Mouse (Mus musculus) left cerebral cortex, postnatal 4 days (tissue): ENCODE measurements around the gene Tmem60. TPM values are rescaled to one million over a fixed set of nuclear protein-coding genes. Genes with fewer than 3 reads are reported as not detected.
A peak's percentile ranks its signal among the peaks of the same experiment; 100 is the strongest.

ENCODE experiments used
- DNase-seq: peaks from one replicate; pipeline ENCODE4 v3.0.0-alpha.2; 2022
- intact Hi-C: fragments of 180-260 bp; cut with DNase I; formaldehyde crosslinking; loops from one replicate; pipeline ENCODE4 v1.15.1; 2025
- total RNA-seq, 2 experiments: library from RNA; stranded (reverse); gene quantifications; 2 replicates each; pipeline ENCODE4 v1.2.3; 2021

Tmem60 gene
- total RNA-seq, 2 experiments from 2014 or later, result 19.7 to 23.7 TPM

DNA sequence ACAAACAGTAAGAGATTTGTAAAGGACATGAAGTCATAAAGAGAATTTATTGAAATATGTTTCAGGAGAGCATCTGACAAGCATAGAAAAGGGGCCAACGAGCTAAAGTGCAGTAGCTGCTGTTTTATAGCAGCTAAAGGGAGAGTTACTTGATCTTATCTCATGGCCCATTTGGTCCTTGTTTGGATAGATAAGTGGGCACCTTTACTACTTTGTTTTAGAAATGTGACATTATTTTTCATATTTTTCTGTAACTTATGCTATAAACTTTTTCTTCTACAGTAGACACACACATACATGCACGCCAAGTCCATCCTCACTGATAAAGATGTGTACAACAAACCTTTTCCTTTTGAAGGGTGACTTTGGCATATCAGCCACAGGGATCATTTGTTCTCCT, 23.4 kb downstream of the Tmem60 start:
- intact Hi-C loops, result no loop called here
- DNase-seq, result no peak

- intact Hi-C loops, result no loop called here
- DNase-seq, result no peak
These were observed 24.2 kb downstream of the Tmem60 start for GRCm38 (mm10) chr5:20906191-20906590.

- DNase-seq, result no peak
- intact Hi-C loops, result no loop called here
These were observed 29.8 kb downstream of the Tmem60 start for GRCm38 (mm10) chr5:20911741-20912140.

DNA sequence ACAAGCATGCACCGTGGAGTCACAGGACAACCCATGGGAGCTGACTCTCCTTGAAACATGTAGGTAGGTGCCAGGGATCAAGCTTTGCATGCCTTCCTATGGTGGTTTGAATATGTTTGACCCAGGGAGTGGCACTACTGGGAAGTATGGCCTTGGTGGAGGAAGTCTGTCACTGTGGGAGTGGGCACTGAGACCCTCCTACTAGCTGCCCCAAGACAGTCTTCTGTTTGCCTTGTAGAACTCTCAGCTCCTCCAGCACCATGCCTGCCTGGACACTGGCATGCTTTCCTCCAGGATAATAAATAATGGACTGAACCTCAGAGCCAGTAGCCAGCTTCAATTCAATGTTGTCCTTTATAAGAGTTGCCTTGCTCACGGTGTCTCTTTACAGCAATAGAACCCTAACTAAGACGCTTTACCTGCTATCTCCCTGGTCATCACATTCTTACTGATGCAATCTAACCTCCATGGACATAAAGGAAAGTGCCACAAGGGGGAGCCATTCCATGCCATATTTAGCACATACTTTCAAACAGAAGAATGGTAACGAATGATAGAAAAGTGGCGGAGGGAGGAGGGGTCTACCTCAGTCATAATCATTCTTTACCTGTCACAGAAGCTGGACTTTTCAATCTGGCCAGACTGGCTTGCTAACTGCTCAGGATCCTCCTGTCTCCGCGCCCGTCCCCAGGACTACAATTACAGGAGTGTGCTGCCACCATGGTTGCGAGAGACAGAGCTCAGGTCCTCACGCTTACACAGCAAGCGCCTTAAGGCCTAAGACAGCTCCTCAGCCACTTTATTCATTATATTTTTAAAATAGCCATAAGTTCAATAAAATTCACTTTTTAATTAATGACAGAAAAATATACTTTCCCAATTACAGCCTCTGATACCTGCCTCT, 31.6 kb downstream of the Tmem60 start:
- peak; percentile 69 for DNase-seq
- intact Hi-C loops, result no loop called here

DNA sequence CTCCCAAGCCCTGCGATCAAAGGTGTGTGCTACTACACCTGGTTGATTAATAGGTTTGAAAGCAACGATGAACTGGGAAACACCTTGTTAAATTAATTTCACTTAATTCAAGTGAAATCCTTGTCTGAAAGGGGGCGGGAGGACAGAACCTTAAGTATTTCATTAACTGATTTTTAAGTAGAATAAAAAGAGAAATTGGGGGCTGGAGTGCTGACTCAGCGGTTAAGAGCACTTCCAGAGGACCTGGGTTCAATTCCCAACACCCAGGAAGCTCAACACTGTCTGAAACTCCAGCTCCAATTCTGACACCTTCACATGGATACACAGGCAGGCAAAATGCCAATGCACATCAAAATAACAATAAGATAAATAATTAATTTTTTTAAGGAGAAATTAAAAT, 37.0 kb downstream of the Tmem60 start:
- intact Hi-C loops, result no loop called here
- DNase-seq, result no peak

DNA sequence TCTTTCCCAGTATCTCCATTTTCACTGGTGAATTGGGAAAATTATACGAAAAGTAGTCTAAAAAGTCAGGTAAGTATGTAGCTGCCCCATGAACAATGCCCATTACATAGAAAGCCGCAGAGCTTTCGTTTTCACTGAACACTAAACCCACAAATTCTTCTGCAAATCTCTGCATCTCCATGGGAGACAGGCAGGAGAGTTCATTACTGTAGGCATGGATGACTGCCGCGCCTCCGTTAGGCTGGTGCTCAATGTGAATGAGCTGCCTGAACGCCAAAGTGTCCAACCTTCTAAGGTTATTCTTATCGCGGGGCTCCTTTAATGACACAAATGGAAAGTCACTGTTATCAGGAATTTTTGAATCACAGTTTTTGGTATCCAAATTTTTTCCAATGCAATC, 37.6 kb downstream of the Tmem60 start:
- no peak for DNase-seq
- intact Hi-C loops, result no loop called here

- DNase-seq, result no peak
- intact Hi-C loops, result no loop called here
These were observed 42.6 kb downstream of the Tmem60 start for GRCm38 (mm10) chr5:20924608-20925007.

DNA sequence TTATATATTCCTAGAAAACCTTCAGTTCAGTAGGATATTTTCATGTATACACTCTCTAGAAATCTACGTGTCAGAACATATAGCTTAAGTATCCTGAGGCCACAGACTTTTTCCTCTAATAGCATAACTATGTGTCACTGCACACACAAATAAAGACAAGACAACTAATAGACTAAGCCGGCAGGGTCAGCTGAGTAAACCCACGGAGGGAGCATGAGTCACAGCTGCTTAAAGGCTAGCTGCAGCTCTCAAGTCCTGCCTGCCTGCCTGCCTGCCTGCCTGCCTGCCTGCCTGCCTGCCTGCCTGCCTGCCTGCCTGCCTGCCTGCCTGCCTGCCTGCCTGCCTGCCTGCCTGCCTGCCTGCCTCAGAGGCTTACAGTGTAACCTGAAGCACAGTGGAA, 43.5 kb downstream of the Tmem60 start:
- intact Hi-C loops, result no loop called here
- no peak for DNase-seq

GRCm38 (mm10) chr5:20929669-20930151, 47.7 kb downstream of the Tmem60 start:
- DNase-seq, result no peak
- intact Hi-C loops, result no loop called here

DNA sequence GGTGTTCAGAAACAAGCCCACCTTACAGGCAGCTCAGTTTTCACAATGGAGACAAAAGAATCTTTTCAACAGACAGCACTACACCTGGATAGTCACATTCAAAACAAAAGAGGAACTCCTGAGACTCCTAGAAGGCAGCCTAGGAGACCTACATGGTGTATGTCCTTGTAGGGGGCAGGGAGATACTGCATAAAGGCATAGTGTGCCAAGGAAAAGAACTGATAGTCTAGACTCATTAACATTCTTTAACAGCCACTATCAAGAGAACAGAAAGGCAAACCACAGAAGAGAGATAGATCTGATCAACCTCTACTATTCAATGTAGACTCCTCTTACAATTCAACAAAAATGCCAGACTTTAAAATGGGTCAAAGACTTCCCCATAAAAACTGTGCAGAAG, 48.4 kb downstream of the Tmem60 start:
- DNase-seq, result no peak
- intact Hi-C loops, result no loop called here

DNA sequence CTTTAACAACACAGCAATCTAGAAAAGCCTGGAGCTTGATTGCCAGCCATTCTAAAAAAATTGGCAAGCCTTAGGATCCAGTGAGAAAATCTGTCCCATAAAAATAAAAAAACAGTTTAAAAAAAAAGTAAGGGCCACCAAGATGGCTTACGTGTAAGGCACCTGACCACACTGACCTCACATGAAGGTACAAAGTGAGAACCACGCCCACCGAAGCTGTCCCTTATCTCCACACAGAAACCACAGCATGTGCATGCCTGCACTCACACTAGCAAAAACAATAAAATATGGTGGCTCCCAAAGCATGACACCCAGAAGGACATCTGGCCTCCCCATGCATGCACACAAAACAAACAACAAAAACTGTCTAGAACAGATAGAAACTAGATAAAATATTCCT, 49.3 kb downstream of the Tmem60 start:
- intact Hi-C loops, result no loop called here
- DNase-seq, result no peak

- intact Hi-C loops, result no loop called here
- DNase-seq, result no peak
These were observed 50.6 kb downstream of the Tmem60 start for GRCm38 (mm10) chr5:20932585-20932984.

GRCm38 (mm10) chr5:20935934-20936333, 53.9 kb downstream of the Tmem60 start:
- DNase-seq, result no peak
- intact Hi-C loops, result no loop called here

Other genes with a start within 250 kb of the Tmem60 start
- 10 to 100 TPM; 35.3 to 36.2 TPM for gene Phtf2, start 67 bp upstream of the Tmem60 start, total RNA-seq
- gene Rsbn1l, start 74.2 kb downstream of the Tmem60 start, total RNA-seq, result 10 to 100 TPM; 14.5 to 14.8 TPM
- gene Ptpn12, start 173.7 kb downstream of the Tmem60 start, total RNA-seq, result 10 to 100 TPM; 51.7 to 60.8 TPM